Mouse (Mus musculus): ENCODE measurements around the gene Rps21.
A peak's percentile ranks its signal among the peaks of the same experiment; 100 is the strongest.
"Not testable (repeated sequence)": the region's sequence is repeated elsewhere in the genome, so short reads cannot be mapped to it uniquely, and the experiment has no call there.

Rps21 gene

DNA sequence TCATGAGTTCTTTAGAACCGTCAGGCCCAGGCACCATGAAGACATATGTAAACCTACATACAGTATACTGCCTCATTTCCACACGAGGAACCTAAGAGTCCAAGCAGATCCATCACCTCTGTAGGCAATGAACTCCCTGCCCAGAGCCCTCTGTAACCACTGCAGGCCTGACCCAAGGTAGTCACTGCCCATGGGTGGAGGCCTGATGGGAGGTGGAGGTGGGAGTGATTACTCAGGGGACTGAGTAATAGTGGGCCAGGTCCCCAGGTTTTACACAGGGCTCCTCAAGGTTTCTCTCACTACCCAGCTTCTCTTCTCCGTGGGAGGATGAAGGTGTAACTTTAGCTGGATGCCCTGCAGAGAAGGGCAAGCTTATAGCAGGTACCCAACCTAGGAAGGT, 28.0 kb upstream of the Rps21 start:
- no peak for DNase-seq (ENCODE audit: low spot score)

DNA sequence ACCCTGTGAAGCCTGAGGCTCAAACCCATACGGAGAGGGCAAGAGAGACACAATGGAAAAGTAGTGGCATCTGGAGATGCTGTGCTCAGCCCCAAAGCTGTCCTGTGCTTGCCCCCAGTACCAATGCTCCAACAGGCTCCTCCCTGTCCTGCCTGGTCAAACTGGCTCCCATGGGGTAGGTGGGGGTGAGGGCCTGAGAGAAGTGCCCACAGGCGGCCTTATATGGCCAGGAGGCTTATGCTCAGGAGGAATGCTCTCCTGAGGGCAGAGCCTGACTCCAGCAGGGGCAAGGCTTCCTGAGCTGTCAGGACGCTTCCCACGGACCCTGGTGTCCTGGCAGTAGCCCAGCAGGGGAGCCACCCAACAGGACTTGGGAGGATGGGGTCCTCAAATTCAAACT, 26.7 kb upstream of the Rps21 start:
- DNase-seq (ENCODE audit: low spot score) = no peak

DNA sequence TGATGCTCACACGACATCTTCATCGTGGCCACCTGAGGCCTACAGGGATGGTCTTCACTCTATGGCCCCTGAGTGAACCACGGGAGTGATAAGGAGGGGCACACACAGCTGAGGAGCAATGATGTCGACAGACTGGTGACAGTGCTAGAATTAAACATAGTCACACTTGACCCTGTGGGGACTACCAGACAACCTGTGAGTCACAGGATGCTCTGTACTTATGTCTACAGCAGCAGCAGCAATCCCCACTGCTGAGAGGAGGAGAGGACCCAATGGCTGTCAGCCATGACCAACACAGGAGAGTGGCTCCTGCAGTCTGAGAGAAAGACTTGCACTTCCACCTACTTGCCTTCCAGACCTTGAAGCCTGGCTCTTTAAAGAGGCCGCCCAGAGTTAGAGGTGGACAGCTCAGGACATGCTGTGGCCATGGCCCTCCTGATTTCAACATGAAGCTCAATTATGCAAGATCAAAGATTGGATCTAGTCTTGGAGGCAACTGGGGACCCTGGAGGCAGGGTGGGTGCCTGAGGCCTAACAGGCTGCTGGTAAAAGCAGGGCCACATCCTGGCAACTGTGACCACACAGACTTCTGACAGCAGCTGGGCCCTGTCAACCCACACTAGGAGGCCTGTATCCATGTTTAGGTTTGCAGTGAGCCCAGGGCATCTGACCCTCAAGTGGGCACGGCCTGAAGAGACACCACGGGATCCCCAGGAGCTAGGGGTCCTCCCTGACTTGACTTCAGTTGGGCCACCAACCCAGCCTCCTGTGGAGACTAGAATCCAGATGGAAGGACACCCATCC, 23.9 kb upstream of the Rps21 start:
- no peak for DNase-seq (ENCODE audit: low spot score)

DNA sequence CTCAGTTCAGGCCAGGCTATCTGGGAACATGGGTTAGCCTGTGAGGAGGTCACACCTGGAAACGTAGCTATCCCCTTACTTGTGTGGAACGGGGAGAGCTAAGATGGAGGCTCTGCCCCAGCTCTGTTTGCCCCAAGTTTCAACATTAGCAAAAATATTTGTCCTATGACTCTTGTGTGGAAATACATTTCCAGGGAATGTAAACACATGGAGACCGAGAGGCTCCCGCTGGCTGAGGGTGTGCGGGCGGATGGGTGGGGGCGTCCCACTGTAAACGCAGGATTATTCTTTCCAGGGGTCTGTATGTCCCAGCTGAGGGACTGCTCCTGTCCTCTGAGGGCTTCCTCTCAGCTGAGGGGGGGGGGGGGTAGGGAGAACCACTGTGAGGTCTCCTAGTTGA, 22.8 kb upstream of the Rps21 start:
- DNase-seq (ENCODE audit: low spot score) = no peak

DNA sequence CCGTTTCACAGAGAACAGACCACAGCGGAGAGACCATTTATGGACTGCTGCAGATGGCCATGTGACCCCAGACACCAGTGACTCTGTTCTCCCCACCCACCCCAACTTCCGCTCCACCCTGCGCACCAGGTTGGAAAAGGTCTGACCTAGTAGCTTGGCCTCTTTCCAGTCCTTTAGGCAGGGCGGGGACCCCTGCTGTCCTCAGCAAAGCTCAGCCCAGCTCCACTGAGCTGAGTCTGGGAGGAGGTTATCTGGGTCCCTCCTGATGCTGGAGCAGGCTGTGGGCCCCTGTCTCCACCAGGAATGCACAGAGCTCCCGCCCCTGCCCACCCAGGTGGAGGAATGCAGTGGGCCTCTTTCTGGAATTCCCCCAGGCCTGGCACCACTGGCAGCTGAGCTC, 22.2 kb upstream of the Rps21 start:
- no peak for DNase-seq (ENCODE audit: low spot score)

DNA sequence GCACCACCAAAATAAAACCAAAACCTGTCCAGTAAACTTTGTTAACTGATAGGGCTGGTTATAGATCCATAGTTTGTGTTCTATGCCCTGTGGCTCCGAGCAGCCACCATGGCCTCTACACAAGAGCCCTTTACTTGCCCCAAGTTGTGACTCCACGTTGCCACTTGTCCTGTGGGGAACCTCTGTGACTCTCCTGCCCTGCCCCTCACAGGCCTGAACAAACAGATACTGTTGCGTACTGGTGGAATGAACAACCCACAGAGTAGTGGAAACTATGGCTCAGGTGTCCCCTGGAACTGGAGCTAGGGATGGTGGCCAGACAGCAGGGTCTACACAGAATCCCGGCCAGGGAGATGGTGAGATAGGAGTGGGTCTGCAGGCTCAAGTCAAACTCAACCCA, 21.4 kb upstream of the Rps21 start:
- no peak for DNase-seq (ENCODE audit: low spot score)

DNA sequence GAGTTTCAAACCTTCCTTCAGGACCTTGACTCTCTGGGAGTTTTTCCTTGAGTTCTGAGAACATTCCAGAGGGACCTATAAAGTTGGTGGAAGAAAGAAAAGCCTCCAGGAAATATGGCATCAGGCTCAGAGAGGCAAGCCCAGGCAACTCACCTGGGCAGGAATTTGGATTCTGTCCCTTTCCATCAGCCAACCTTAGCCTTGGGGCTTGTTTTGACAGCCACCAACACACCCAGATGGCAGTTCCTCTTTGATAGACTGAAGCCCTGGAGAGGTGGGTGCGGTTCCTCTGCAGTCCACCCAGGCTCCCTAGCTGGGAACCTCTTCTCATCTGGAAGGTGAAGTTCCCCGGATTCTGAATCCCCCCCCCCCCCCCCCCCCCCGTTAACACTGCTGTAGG, 20.7 kb upstream of the Rps21 start:
- DNase-seq (ENCODE audit: low spot score) = no peak

DNA sequence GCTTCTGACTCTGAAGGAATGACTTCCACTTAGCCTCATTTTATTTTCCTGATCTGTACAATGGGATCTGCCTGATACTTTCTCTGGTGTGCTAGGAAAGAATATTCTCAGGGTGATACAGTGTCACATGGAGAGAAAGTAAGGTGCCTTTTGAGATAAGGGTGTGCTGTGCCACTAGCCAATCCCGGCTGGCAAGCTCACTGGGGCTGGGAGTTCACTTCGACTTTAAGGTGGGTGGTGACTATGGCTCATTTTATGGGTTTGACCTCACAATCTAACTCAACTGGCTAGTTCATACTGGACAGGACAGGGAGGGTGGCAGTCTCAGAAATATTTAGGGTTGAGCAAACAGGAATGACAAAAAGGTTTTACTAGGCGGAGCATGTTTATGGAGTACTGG, 20.2 kb upstream of the Rps21 start:
- no peak for DNase-seq (ENCODE audit: low spot score)

DNA sequence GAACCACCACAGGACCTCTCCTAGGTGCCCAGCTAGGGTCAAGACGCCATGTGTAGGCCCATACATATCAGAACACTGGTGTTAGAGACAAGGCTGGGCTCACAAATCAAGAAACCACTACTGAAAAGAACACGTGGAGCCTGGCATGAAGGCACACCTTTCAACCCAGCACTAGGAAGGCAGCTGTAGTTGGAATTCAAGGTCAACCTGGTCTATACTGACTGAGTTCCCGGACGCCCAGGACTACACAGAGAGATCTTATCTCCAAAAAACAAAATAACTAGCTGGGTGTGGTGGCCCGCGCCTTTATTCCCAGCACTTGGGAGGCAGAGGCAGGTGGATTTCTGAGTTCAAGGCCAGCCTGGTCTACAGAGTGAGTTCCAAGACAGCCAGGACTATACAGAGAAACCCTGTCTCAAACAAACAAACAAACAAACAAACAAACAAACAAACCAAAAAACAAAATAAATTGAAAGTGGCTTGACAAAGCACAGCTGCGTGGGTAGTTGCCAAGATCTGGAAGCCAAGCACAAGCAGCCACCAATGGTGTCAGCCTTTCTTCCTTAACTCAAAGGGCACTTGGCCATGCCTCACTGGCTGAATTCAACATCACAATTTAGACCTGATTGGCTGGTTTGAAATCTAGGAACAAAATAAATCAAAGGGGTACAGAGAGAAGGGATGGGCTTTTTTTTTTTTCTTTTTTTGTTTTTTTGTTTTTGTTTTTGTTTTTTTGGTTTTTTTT, 19.4 kb upstream of the Rps21 start:
- no peak for DNase-seq (ENCODE audit: low spot score)

DNA sequence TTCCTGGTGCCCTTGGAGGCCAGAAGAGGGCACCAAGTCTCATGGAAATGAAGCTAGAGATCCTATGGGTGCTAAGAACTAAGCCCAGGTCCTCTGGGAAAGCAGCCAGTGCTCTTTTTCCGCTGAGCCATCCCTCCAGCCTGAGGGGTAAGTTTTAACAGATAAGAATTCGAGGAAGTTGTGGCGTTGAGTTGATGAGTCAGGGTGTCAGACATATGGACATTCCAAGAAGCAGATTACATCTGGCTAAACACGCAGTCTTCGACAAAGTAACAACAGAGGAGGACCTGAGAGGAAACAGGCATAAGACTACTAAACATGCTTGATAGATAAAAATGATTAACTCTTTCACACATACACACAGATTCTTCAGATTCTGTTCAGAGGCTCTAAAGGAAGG, 18.6 kb upstream of the Rps21 start:
- DNase-seq (ENCODE audit: low spot score) = no peak

DNA sequence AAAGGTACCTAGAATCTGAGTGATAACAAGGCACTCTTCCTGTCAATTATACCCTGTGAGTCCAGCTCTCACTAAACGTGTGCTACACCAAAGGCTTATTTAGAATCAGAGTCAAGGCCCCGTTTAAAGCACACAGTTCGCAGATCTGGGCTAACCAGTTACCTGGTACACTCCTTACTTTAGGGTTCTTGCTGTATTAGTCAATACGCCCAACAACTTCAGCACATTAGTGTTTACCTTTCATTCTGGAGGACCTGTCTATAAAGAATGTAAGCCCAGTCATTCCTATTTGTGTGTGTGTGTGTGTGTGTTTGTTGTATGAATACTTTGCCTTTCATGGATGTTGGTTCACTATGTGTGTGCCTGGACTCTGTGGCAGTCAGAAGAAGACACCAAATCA, 14.1 kb upstream of the Rps21 start:
- DNase-seq (ENCODE audit: low spot score) = no peak

DNA sequence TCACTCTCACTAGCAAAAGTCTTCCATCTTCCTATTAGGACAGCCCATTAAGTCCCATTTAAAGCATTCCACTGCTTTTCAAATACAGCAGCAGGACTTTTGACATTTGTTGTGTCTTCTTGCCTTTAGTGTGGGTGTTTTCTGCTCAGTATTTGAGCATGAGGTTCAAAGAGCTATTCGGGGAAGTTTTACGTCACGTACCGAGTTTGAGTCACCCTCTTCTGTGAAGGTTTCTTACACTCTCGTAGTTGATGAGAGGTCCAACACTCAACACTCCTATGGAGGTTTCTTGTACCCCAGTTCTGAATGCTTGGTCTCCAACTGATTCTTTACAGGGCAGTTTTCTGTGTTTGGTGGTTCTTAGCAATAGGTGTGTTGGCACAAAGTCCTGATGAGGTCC, 9.3 kb upstream of the Rps21 start:
- DNase-seq (ENCODE audit: low spot score) = no peak

DNA sequence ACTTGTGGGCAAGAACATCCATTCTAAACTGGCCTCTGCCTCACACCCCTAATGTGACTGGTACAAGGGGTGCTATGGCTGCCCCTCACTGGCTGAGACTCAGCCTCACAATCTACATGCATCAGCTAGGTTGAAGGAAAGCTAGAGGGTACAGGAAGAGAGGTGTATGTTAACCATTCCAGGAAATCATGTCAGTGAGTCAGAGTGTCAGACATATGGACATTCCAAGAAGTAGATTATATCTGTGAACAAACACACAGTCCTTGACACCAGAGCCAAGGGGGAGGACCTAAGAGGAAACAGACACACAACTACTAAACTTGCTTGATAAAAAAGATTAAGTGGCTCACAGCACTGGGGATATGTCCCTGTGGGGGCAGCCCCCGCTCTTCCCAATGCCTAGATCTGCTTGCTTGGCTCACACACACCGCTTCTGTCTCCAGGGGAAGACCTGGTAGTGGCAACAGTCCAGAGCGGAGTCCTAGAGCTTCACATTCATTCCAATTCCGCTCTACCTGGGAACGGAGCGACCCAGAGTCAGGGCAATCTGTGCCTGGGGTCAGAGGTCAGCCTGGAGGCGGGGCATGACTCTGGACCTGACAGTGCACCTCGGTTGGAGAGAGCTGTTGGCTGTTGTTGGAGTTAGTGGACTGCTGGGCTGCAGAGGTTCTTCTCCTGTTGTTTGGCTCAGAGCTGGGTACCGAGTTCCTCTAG, 8.1 kb upstream of the Rps21 start:
- no peak for DNase-seq (ENCODE audit: low spot score)

DNA sequence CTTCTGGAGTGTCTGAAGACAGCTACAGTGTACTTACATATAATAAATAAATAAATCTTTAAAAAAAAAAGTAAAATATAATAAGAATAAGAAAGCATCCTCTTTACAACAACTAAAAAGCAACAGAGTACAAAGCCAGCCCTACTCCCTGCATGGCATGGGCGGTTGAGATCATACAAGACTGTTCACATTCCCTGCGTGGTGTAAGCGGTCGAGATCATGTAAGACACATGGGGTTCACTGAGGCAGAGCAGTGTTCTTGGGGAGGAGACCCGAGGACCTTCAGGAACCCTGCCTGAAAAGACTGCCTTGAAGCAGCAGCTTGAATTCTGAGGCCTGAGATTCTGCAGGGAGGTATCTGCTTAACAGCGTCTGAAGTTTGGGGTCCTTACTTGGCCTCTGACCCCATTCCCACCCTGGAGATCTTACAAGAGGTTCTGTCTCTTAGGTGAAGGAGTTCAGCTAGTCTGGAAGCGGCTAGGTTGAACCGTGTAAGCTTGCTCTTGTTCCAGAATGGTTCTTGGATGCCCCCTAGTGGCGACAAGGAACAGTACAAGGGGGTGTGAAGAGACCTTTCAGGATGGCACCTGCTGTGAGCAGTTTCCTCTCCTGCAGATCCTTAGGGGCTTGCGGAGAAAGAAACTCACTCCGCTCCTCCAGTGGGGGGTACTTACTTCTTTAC, 6.1 kb upstream of the Rps21 start:
- DNase-seq (ENCODE audit: low spot score) = peak; percentile 75

DNA sequence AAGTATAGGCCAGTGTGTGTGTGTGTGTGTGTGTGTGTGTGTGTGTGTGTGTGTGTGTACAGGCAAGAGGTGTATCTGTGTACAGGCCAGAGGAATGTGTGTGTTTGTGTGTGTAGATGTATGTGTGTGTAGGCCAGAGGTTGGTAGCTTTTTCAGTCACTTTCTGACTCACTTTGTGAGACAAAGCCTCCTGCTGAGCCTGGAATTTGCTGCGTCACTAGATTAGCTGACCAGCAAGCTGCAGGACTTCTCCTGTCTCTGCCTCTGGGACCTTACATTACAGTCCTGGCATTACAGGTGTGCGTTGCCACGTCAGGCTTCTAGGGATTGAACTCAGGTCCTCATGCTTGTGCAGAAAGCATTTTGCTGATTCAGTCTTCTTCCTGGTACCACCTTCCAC, 5.3 kb upstream of the Rps21 start:
- DNase-seq (ENCODE audit: low spot score) = no peak

DNA sequence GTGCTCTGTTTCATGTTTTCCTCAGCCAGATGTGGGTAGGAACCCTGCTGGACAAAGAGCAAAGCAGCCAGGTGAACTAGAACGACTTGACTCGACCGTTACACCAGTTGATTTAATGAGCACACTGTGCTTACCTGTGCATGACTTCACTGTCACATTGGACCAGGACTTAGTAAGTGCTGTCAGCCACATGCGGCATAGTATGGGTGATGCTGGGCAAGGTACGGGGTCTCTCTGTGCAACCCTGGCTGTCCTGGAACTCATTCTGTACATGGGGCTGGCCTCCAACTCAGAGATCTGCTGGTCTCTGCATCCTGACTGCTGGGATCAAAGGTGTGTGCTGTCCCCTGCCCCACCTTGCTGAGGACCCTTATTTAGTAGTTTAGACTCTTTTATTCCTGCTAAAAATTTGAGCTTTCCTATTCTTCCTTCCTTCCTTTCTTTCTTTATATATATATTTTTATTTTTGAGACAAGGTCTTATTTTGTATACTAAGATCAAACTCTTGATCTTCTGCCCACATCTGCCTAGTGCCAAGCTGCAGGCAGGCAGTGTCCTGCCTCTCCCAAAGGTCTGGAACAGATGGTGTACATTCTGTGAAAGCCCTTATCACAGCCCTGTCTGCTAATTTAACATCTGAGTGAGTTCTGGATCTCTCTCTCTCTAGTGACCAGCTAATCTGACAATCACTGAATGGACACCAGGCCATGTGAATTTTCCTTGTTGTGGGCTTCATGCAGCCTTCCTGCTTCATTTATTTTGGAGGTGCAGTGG, 2.6 kb upstream of the Rps21 start:
- DNase-seq (ENCODE audit: low spot score) = no peak

DNA sequence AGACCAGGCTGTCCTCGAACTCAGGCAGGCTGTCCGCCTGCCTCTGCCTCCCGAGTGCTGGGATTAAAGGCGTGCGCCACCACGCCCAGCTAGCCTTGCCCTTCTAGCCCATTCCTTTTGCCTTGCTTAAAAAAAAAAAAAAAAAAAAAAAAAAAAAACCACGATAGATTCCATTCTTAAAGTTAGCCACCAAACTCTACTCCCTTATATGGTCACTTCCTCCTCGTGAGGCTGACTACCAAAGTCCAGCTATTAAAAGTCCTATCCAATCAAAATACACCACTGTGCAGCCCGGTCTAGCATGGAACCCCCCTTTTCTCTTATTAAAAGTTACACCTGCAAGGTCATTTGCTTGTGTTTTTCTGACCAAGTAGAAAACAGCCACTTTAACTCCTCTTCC, 1.5 kb upstream of the Rps21 start:
- DNase-seq (ENCODE audit: low spot score) = no peak

DNA sequence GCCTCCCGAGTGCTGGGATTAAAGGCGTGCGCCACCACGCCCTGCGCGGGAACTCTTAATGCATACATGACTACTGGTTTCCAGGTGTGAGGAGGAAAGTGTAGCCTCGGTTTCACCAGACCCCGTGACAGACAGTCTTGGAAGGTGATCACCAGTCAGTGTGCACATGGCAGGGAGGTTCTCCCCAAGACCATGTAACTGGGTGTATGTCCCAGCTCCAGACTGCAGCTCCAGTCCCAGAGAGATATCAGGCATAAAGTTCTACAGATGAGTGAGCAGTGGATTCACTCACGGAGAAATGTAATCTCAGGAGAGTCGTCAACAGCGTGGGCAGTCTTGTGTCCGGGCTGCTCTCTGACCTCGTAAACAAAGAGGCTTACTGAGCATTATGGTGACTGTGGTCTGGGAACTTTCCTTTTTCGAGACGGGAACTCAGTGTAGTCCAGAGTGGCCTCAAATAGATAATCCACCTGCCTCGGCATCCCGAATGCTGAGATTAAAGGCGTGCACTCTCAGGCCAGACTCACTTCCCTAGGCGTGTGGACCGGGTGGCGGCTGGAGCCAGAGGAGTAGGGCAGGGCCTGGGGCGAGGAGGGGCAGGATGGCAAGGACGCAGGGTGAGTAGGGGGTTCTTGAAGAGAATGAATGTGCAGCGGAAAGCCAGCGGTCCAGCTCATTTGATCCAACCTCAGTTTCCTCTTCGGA, 729 bp upstream of the Rps21 start:
- DNase-seq (ENCODE audit: low spot score) = no peak

DNA sequence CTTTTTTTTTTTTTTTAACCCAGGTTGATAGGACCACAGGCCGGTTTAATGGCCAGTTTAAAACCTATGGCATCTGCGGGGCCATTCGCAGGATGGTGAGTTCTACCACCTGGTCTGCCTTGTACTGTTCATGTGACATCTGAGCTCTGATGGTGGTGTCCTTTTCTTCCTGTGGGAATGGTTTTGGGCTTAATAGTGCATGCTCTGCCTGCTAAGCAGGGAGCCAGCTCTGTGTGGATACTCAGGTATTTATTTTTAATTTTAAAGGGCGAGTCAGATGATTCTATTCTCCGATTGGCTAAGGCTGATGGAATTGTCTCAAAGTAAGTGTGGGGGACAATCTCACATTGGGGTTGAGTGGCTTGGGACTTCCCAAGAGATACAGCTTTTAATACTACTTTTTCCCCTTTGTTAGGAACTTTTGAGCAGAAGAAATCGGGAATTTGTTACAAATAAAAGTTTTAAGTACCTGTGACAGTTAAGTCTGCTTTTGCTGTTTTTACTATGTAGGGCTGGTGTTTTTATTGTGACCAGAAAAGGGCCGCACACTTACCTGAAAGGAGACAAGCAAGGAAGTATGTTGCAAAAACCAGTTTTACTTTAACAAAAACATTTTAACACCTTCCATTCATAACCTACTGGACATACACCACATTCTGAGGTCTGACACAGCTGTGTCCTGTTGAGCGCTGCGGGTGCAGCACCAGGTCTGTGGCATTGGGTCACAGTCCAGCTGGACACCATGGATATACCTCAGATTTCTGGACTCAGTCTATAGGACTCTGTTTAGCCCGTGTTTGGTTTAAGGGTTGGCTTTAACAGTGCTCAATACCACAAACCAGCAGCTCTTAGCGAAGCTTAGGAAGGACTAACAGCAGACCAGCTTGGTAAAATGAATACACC, 1.0 kb downstream of the Rps21 start:
- DNase-seq (ENCODE audit: low spot score) = no peak

DNA sequence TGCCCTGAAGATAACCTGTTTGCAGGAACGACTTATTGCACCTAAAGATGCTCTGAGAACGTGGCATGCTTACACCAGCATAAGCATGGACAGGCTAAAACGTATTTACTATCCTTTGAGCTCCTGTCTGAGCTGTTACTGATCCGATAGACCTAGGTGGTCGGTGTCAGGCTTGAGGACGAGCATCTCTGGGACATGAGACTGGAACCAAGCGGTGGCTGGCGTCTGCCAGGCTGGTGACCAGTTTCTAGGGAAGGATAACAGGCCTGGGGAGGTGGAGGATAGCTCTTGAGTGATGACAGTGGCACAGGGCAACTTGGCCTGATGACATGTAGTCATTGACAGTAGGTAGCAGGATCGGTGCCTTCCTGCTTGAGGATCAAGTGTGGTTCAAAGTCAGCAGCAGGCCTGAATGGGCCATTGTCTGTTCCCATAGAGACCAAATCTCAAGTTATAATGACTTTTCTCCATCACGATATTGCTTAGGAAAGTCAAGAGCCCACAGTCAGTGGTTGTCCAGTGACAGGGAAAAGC, 1.8 kb downstream of the Rps21 start:
- not testable (repeated sequence) for DNase-seq (ENCODE audit: low spot score)

Data from testis, postnatal 14 days (tissue).